Mouse (Mus musculus): ENCODE data around the gene Bco2. TPM values are rescaled to one million over a fixed set of nuclear protein-coding genes. Genes with fewer than 3 reads are reported as not detected.
A peak's percentile ranks its signal among the peaks of the same experiment; 100 is the strongest.

Bco2 gene
- polyA plus RNA-seq, 1 experiment: 0.09 TPM

DNA sequence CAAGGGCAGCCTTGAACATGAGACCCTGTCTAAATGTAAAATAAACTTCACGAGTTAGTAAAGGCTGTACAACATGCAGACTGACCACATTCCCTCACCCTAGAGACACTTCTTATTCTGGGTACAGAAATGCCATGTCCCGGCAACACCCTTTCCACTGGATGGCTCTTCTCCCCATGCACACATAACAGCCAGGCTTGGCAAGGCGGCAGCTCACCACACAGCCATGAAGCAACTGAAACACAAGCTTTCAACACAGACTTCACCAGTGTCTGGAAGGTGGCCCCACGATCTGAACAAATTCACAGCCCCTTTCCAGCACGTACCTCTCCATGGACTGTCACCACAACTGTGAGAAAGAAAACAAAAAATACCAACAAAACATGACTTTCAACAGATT lies 30.0 kb downstream of the Bco2 start:
- Histone ChIP-seq H3K4me3 (replicated peaks) (no peak overlapping the region), H3K36me3 (replicated peaks; ENCODE audit: low read length) (peaks cover 36% of the 10 kb centered on the region), H3K4me1 (peaks cover 70% of the 10 kb centered on the region), H3K27me3 (replicated peaks) (no peaks in the 10 kb centered on the region), H3K9me3 (no peaks in the 10 kb centered on the region)
- TF ChIP-seq FLI1 (IDR thresholded peaks at IDR 0.05; ENCODE audit: low read length) (no peak), GATA1 (IDR thresholded peaks at IDR 0.05; ENCODE audit: borderline replicate concordance, low read length) (no peak)

DNA sequence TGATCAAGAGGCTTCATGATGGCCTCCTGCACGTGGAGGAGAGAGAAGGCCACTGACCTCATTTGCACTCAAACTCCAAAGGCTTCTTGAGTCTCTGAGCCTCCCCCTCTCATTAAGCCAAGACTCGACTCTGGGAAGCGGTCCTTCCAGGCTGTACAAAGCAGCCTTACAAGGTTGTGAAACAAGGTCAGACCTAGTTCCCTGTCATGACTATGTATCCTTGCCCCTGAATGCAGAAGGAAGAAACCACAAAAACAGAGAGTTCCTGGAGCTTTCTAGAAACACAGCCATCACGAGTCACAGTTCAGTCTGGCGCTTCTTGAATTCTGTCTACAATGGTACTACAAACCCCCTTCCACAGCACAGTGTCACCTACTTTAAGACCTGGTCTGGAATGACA lies 32.4 kb downstream of the Bco2 start:
- peaks cover 40% of the 10 kb centered on the region for H3K36me3 ChIP-seq (replicated peaks; ENCODE audit: low read length)
- H3K9me3 ChIP-seq: no peaks in the 10 kb centered on the region
- TF ChIP-seq GATA1 (IDR thresholded peaks at IDR 0.05; ENCODE audit: borderline replicate concordance, low read length) (no peak), FLI1 (IDR thresholded peaks at IDR 0.05; ENCODE audit: low read length) (no peak)

DNA sequence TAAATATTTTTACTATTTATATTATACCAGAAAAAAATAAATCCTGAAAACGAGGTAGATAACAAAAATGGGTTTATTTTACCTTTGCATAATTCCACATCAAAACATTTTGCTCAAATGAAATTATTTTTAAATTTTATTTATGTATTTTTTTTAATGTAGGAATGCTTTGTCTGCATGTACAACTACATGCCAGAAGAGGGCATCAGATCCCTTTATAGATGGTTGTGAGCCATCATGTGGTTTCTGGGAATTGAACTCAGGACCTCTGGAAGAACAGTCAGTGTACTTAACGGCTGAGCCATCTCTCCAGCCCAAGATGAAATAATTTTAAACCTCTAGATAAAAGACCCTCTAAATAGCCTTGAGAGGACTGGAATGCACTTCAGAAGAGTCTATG lies 33.4 kb downstream of the Bco2 start:
- Histone ChIP-seq H3K9me3 (no peaks in the 10 kb centered on the region), H3K27me3 (replicated peaks) (no peaks in the 10 kb centered on the region), H3K4me3 (replicated peaks) (no peak overlapping the region), H3K36me3 (replicated peaks; ENCODE audit: low read length) (peaks cover 32% of the 10 kb centered on the region), H3K4me1 (peaks cover 73% of the 10 kb centered on the region)
- TF ChIP-seq GATA1 (IDR thresholded peaks at IDR 0.05; ENCODE audit: borderline replicate concordance, low read length): no peak
- no peak for TF ChIP-seq FLI1 (IDR thresholded peaks at IDR 0.05; ENCODE audit: low read length)

More for the DNA sequence above, 32.4 kb downstream of the Bco2 start:
- no peaks in the 10 kb centered on the region for H3K27me3 ChIP-seq (replicated peaks)
- H3K4me1 ChIP-seq: peaks cover 76% of the 10 kb centered on the region
- H3K4me3 ChIP-seq (replicated peaks): no peak overlapping the region

DNA sequence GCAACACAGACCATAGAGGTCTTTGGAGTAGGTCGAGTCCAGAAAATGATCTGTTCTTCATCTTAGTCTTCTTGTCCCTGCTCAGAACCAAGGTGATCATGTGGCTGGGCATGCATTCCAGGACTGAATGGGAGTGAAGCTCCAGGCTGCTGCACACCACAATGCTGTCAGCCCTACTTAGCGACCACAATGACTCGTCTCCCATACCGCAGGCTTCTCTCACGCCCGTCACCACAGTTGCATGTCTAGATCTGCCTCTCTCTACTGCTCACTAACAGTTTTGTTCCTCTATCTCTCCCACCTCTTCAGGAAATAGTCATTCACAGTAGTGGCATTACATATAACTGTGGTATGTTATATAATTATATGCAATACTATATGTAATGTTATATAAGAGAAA lies 34.2 kb downstream of the Bco2 start:
- Histone ChIP-seq H3K9me3 (no peaks in the 10 kb centered on the region), H3K36me3 (replicated peaks; ENCODE audit: low read length) (peaks cover 31% of the 10 kb centered on the region), H3K4me3 (replicated peaks) (peak overlapping the region; percentile 84), H3K4me1 (peaks cover 72% of the 10 kb centered on the region), H3K27me3 (replicated peaks) (no peaks in the 10 kb centered on the region)
- TF ChIP-seq GATA1 (IDR thresholded peaks at IDR 0.05; ENCODE audit: borderline replicate concordance, low read length) (peak; percentile 45; the same call in 1 of the 3 replicates), FLI1 (IDR thresholded peaks at IDR 0.05; ENCODE audit: low read length) (no peak)

DNA sequence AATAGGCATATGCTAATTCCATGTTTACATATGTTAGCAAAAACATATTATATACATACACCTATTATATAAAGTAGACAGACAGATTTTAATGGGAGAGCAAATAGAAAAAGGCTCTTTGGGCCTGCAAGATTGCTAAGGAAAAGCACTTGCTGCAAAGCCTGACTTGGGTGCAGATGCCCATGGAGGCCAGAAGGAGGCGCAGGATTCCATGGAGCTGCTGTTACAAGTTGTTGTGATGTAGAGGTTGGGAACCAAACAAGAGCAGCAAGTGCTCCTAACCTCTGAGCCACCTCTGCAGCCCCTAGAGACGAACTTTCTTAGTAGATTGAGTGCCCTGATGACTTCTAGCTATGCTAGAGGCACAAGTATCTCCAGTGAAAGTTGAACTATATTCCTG lies 36.2 kb downstream of the Bco2 start:
- H3K4me3 ChIP-seq (replicated peaks): no peak overlapping the region
- H3K9me3 ChIP-seq: no peaks in the 10 kb centered on the region
- H3K36me3 ChIP-seq (replicated peaks; ENCODE audit: low read length): peaks cover 15% of the 10 kb centered on the region
- TF ChIP-seq GATA1 (IDR thresholded peaks at IDR 0.05; ENCODE audit: borderline replicate concordance, low read length) (no peak), FLI1 (IDR thresholded peaks at IDR 0.05; ENCODE audit: low read length) (no peak)
- H3K27me3 ChIP-seq (replicated peaks): no peaks in the 10 kb centered on the region
- peaks cover 71% of the 10 kb centered on the region for H3K4me1 ChIP-seq

DNA sequence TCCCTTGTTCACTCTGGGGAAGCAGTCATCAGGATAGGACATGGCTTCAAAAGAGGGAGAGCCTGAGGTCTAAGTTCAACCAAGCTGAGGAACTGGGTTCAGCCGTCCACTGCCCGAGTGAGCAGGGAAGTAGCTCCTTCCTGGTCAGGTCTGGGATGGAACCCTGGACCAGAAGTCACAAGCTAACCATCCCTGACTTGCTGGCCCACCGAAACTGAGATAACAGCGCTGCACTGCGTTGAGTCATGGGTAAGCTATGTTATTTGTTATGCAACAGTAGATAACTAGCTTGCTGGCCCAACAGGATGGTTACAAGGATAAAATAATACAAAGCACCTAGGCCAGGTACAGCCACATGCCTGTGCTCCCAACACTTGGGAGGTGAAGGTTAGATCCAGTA lies 39.5 kb downstream of the Bco2 start:
- TF ChIP-seq FLI1 (IDR thresholded peaks at IDR 0.05; ENCODE audit: low read length) (no peak), GATA1 (IDR thresholded peaks at IDR 0.05; ENCODE audit: borderline replicate concordance, low read length) (no peak)
- Histone ChIP-seq H3K4me1 (peaks cover 49% of the 10 kb centered on the region), H3K36me3 (replicated peaks; ENCODE audit: low read length) (peaks cover 3% of the 10 kb centered on the region), H3K9me3 (no peaks in the 10 kb centered on the region), H3K4me3 (replicated peaks) (no peak overlapping the region), H3K27me3 (replicated peaks) (peaks cover 7% of the 10 kb centered on the region)

DNA sequence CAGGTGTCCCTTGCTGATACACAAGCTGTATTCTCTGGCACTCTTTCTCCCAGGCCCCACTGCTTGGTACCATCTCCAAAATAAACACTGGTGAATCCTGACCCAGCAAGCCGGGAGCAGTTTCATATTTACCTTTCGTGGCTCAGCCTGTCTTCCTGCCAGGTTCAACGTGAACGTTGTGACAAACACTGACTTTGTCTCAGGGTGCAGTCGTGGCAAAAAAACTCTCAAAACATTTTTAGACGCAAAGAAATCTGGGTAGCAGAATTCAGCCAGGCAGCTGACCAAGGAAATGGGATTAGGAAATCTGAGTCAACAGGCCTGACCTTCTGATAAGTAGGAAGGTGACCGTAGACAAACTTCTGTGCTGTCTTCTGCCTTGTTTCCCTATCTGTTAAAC lies 47.4 kb downstream of the Bco2 start:
- H3K4me1 ChIP-seq: peaks cover 14% of the 10 kb centered on the region; the same call in 1 of the 2 replicates
- H3K27me3 ChIP-seq (replicated peaks): peaks cover 22% of the 10 kb centered on the region
- no peak overlapping the region for H3K4me3 ChIP-seq (replicated peaks)
- no peaks in the 10 kb centered on the region for H3K9me3 ChIP-seq
- H3K36me3 ChIP-seq (replicated peaks; ENCODE audit: low read length): no peaks in the 10 kb centered on the region
- TF ChIP-seq FLI1 (IDR thresholded peaks at IDR 0.05; ENCODE audit: low read length) (no peak), GATA1 (IDR thresholded peaks at IDR 0.05; ENCODE audit: borderline replicate concordance, low read length) (no peak)

DNA sequence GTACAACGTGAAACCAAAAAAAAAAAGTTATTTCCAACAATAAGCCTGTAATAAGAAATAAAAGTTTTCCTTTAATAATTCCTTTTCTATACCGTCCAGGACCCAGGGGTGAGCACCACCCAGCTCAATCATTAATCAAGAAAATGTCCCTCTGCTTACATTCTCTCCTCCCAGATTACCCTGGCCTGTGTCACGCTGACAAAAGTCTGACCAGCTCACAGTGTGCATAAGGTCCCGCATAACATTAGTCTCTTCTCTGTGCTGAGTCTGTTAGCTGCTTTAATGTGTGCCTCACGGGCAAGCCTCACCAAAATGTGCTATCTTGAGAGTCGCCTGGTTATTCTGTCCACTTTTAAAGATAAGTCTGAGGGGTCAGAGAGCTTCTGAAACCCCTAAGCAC lies 49.6 kb downstream of the Bco2 start:
- H3K9me3 ChIP-seq: no peaks in the 10 kb centered on the region
- peaks cover 15% of the 10 kb centered on the region for H3K27me3 ChIP-seq (replicated peaks)
- TF ChIP-seq GATA1 (IDR thresholded peaks at IDR 0.05; ENCODE audit: borderline replicate concordance, low read length) (no peak), FLI1 (IDR thresholded peaks at IDR 0.05; ENCODE audit: low read length) (no peak)
- H3K4me1 ChIP-seq: peaks cover 21% of the 10 kb centered on the region; the same call in 1 of the 2 replicates
- H3K4me3 ChIP-seq (replicated peaks): no peak overlapping the region
- no peaks in the 10 kb centered on the region for H3K36me3 ChIP-seq (replicated peaks; ENCODE audit: low read length)

DNA sequence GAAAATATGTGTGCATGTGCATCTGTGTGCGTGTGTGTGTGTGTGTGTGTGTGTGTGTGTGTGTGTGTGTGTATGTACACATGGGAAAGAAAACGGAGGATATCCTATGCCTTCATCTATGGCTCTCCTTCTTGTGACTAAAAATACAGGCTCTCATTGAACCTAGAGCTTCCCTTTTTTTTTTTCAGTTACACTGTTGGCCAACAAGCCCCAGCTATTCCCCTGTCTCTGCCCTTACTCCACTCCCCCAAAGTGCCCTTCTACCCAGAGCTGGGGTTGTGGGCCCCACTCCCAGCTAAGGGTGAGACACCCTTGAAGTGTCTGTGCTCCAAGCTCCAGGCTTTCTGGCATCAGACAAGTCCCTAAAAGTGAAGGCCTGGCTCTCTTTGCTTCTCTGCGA lies 52.0 kb downstream of the Bco2 start:
- Histone ChIP-seq H3K9me3 (no peaks in the 10 kb centered on the region), H3K4me1 (peaks cover 30% of the 10 kb centered on the region; the same call in 1 of the 2 replicates), H3K4me3 (replicated peaks) (no peak overlapping the region), H3K36me3 (replicated peaks; ENCODE audit: low read length) (no peaks in the 10 kb centered on the region), H3K27me3 (replicated peaks) (peaks cover 15% of the 10 kb centered on the region)
- no peak for TF ChIP-seq FLI1 (IDR thresholded peaks at IDR 0.05; ENCODE audit: low read length)
- no peak for TF ChIP-seq GATA1 (IDR thresholded peaks at IDR 0.05; ENCODE audit: borderline replicate concordance, low read length)

DNA sequence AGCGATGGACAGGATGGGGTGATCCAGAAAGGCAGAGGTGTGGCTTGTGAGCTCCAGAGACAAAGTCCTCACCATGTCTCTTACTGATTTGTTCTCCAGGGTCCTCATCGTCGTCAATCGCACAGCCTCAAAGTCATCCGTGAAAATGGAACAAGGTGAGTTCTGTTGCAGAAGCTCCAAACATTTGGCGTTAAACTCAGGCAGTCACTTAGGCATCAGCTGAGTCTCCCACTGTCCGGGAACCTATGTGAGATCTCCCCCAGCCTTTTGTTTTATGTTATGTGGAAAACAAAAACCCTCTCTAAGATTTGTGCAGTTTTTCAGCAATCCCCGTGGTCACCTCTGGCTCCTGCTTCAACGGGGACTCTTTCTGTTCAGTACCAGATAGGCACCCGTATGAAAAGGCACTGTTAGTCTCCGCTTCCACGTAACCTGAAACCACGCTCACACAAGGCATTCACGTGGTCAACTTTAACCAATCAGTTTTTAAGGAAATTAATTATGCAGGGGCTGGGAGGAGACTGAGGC lies 53.9 kb downstream of the Bco2 start:
- peak overlapping the region; percentile 78 for H3K4me3 ChIP-seq (replicated peaks)

More for the DNA sequence above, 53.9 kb downstream of the Bco2 start:
- TF ChIP-seq GATA1 (IDR thresholded peaks at IDR 0.05; ENCODE audit: borderline replicate concordance, low read length) (no peak), FLI1 (IDR thresholded peaks at IDR 0.05; ENCODE audit: low read length) (no peak)
- Histone ChIP-seq H3K9me3 (no peaks in the 10 kb centered on the region), H3K36me3 (replicated peaks; ENCODE audit: low read length) (no peaks in the 10 kb centered on the region), H3K27me3 (replicated peaks) (peaks cover 10% of the 10 kb centered on the region), H3K4me1 (peaks cover 45% of the 10 kb centered on the region)

Data from megakaryocyte, embryonic 14.5 days (primary cell).